Mouse (Mus musculus) NIH3T3 (cell line): ENCODE measurements around the gene Eid2b.

ENCODE experiments used
- DNase-seq: peaks from one replicate; pipeline ENCODE4 v3.0.0-alpha.2; 2012; ENCODE audit warnings: low read depth

Gene Eid2b

GRCm38 (mm10) chr7:28301616-28302433 lies 24.3 kb downstream of the Eid2b start, which contains the start of gene Dll3:
TSS of gene Dll3 (minus strand) at chr7:28302238.
- peak; percentile 79 for DNase-seq

- DNase-seq: no peak
Observed at GRCm38 (mm10) chr7:28305641-28306040, 28.1 kb downstream of the Eid2b start.

GRCm38 (mm10) chr7:28306216-28306615 lies 28.7 kb downstream of the Eid2b start:
- no peak for DNase-seq

- no peak for DNase-seq
Observed at GRCm38 (mm10) chr7:28309737-28310136, 32.2 kb downstream of the Eid2b start.

- DNase-seq: peak; percentile 22
Observed at GRCm38 (mm10) chr7:28311151-28311925, 33.8 kb downstream of the Eid2b start.

- DNase-seq: peak; percentile 97
Observed at GRCm38 (mm10) chr7:28311926-28312543, 34.5 kb downstream of the Eid2b start, which contains the start of gene Timm50. TSS of gene Timm50 (minus strand) at chr7:28312072.

GRCm38 (mm10) chr7:28318036-28318435 lies 40.5 kb downstream of the Eid2b start:
- DNase-seq: no peak

GRCm38 (mm10) chr7:28318714-28319113 lies 41.2 kb downstream of the Eid2b start:
- no peak for DNase-seq

GRCm38 (mm10) chr7:28321974-28322720 lies 44.6 kb downstream of the Eid2b start:
- no peak for DNase-seq

- DNase-seq: no peak
Observed at GRCm38 (mm10) chr7:28325293-28325692, 47.8 kb downstream of the Eid2b start.

GRCm38 (mm10) chr7:28326457-28326856 lies 48.9 kb downstream of the Eid2b start:
- DNase-seq: peak; percentile 29

GRCm38 (mm10) chr7:28328260-28328659 lies 50.7 kb downstream of the Eid2b start:
- DNase-seq: no peak
